Mouse (Mus musculus): ENCODE data around the gene Gpr15. TPM values are rescaled to one million over a fixed set of nuclear protein-coding genes. Genes with fewer than 3 reads are reported as not detected.

Gene Gpr15
- polyA plus RNA-seq, 1 experiment, result not detected

GRCm38 (mm10) chr16:58738205-58738604 lies 19.3 kb upstream of the Gpr15 start:
- 81% methylated on average over 4 of the region's 4 CpGs for WGBS
- Histone ChIP-seq H3K4me3 (ENCODE audit: low read depth, low read length) (no peak overlapping the region), H3K27ac (ENCODE audit: insufficient read depth, low read depth, low read length) (no peak overlapping the region), H3K27me3 (ENCODE audit: control insufficient read depth, insufficient read depth, low read length) (no peaks in the 10 kb centered on the region), H3K36me3 (ENCODE audit: control insufficient read depth, insufficient read depth, low read length) (peaks cover 14% of the 10 kb centered on the region), H3K4me1 (ENCODE audit: control insufficient read depth, insufficient read depth, insufficient read length, low read length) (no peaks in the 10 kb centered on the region)
- TF ChIP-seq CTCF (IDR thresholded peaks at IDR 0.05; ENCODE audit: extremely low read depth, insufficient read length, insufficient replicate concordance, low read depth, low read length) (no peak), POLR2A (IDR thresholded peaks at IDR 0.05; ENCODE audit: low read depth, low read length) (no peak)

- Histone ChIP-seq H3K36me3 (ENCODE audit: control insufficient read depth, insufficient read depth, low read length) (peaks cover 21% of the 10 kb centered on the region), H3K4me1 (ENCODE audit: control insufficient read depth, insufficient read depth, insufficient read length, low read length) (no peaks in the 10 kb centered on the region), H3K27me3 (ENCODE audit: control insufficient read depth, insufficient read depth, low read length) (no peaks in the 10 kb centered on the region), H3K4me3 (ENCODE audit: low read depth, low read length) (peak overlapping the region; percentile 65), H3K27ac (ENCODE audit: insufficient read depth, low read depth, low read length) (peak overlapping the region; percentile 50; the same call in 1 of the 2 replicates)
- TF ChIP-seq CTCF (IDR thresholded peaks at IDR 0.05; ENCODE audit: extremely low read depth, insufficient read length, insufficient replicate concordance, low read depth, low read length) (no peak), POLR2A (IDR thresholded peaks at IDR 0.05; ENCODE audit: low read depth, low read length) (no peak)
- under 1% methylated on average over 31 of the region's 31 CpGs for WGBS
Measured at GRCm38 (mm10) chr16:58728176-58728671, 9.4 kb upstream of the Gpr15 start.

DNA sequence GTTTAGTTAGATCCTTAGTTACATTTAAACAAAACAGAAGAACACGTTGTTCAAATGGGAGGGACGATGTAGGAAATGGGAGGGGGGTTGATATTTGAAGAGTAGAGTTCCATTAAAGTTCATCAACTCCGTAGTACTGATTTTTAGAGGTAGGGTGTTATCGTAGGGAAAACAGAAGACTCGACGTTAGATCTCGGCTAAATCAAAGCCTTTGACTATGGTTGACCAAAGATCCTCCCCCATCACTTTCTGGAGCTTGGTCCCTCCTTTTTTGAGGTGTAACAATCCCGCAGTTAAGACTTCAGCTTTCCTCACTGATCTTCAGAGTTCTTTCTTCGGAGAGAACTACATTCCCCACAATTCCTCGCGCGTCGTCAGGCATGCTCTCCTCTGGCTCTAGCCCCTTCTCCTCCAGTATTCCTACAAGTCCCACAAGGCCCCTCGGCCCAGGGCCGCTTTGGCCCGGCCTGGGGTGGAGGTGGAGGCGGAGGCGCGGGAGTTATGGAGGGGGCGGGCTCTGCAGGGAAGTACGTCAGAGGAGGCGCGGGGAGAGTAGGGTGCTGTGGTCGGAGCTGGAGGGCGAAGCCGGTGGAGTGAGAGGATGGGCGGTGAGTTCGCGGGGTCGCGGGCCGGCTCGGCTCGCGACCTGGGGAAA lies 8.7 kb upstream of the Gpr15 start, which contains the start of gene Cldnd1:
Cldnd1 (plus strand) TSS at position 434 of the 655 bp plus-strand sequence.
- Histone ChIP-seq H3K27me3 (ENCODE audit: control insufficient read depth, insufficient read depth, low read length) (no peaks in the 10 kb centered on the region), H3K4me3 (ENCODE audit: low read depth, low read length) (peak within 1 kb of the TSS; percentile 65), H3K27ac (ENCODE audit: insufficient read depth, low read depth, low read length) (peak within 1 kb of the TSS; percentile 50; the same call in 1 of the 2 replicates), H3K36me3 (ENCODE audit: control insufficient read depth, insufficient read depth, low read length) (peaks cover 18% of the 10 kb centered on the region), H3K4me1 (ENCODE audit: control insufficient read depth, insufficient read depth, insufficient read length, low read length) (no peaks in the 10 kb centered on the region)
- TF ChIP-seq CTCF (IDR thresholded peaks at IDR 0.05; ENCODE audit: extremely low read depth, insufficient read length, insufficient replicate concordance, low read depth, low read length) (no peak), POLR2A (IDR thresholded peaks at IDR 0.05; ENCODE audit: low read depth, low read length) (peak; percentile 65; the same call in 1 of the 2 replicates)
- WGBS, result 1% methylated on average over 34 of the region's 35 CpGs

DNA sequence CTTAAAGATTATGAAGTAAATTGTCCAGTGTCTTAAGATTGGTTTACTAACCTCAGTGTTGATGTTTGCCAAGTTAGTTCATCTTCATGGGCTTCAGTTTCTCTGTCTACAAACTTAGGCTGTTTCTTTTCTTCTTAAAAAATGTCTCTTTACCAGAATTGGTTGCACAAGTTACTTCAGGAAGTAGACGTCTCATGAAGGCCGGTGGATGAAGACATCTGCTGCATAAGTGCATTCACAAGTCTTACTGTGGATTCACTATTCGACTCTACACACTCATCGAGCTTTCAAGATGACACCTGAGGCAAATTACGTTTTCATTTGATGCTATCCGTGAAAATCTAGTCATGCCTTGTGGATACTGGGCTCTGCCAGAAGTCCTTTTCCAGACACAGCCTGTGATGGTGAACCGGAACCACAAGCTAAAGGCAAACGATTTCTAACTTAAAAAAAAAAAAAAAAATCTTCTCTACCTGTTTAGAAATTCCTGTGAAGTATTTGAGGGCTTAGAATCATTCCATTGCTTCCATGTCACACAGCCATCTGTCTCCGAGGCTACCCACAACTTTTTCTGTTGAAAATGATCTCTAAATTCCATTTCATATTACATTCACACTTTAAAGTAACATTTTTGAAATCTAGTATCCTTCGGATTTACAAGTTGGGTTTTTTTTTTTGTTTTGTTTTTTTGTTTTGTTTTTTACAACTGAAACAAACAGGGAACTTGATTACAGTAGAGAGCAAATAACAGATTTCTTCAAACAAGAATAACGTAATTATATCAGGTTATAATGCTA lies 8.0 kb upstream of the Gpr15 start:
- no peak for TF ChIP-seq CTCF (IDR thresholded peaks at IDR 0.05; ENCODE audit: extremely low read depth, insufficient read length, insufficient replicate concordance, low read depth, low read length)
- no peak for TF ChIP-seq POLR2A (IDR thresholded peaks at IDR 0.05; ENCODE audit: low read depth, low read length)
- 59% methylated on average over 11 of the region's 11 CpGs for WGBS
- H3K4me3 ChIP-seq (ENCODE audit: low read depth, low read length), result no peak overlapping the region

DNA sequence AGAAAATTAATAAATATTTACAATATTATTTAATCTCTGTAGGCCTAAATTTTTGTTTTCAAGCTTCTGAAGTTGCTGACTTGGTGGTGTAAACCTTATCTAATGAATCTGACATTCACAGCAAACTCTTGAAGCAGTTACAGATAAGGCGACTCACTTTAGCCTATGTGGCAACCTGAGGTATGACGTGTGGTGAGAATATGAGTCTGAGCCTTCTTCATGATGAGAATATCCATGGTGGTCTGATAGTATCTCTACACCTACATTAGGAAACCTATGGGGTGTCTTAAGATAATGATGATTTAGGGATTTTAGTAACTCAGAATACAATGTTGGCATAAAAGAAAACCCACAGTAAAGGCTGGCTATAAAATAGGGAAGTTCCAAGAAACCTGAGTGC lies 3.4 kb upstream of the Gpr15 start:
- Histone ChIP-seq H3K4me1 (ENCODE audit: control insufficient read depth, insufficient read depth, insufficient read length, low read length) (no peaks in the 10 kb centered on the region; the same call in 1 of the 2 replicates), H3K27ac (ENCODE audit: insufficient read depth, low read depth, low read length) (no peak overlapping the region)
- WGBS, result 22% methylated on average over 2 of the region's 2 CpGs

More for the DNA sequence above, 8.0 kb upstream of the Gpr15 start:
- Histone ChIP-seq H3K36me3 (ENCODE audit: control insufficient read depth, insufficient read depth, low read length) (peaks cover 12% of the 10 kb centered on the region), H3K27ac (ENCODE audit: insufficient read depth, low read depth, low read length) (no peak overlapping the region), H3K27me3 (ENCODE audit: control insufficient read depth, insufficient read depth, low read length) (no peaks in the 10 kb centered on the region), H3K4me1 (ENCODE audit: control insufficient read depth, insufficient read depth, insufficient read length, low read length) (no peaks in the 10 kb centered on the region)

DNA sequence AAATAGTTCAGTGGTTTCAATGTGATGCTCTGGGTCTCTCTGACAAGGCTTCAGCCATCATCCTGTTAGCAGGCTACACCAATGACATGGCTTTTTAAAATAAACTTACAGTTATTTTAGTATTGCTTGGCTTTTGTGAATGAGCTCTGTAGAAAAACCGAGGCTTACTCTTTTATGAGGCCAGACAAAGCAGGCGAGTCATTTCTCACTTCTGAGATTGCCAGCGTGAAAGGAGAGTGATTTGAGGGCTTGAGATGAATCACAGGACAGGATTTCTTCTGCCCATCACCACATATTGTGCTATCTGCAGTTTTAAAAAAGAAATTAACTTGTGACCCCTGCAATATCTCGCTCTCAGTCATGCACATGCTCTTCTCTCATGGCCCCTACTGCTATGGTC lies 3.9 kb downstream of the Gpr15 start:
- Histone ChIP-seq H3K4me3 (ENCODE audit: low read depth, low read length) (no peak overlapping the region), H3K27ac (ENCODE audit: insufficient read depth, low read depth, low read length) (no peak overlapping the region), H3K36me3 (ENCODE audit: control insufficient read depth, insufficient read depth, low read length) (no peaks in the 10 kb centered on the region), H3K4me1 (ENCODE audit: control insufficient read depth, insufficient read depth, insufficient read length, low read length) (no peaks in the 10 kb centered on the region), H3K27me3 (ENCODE audit: control insufficient read depth, insufficient read depth, low read length) (no peaks in the 10 kb centered on the region)
- no peak for TF ChIP-seq CTCF (IDR thresholded peaks at IDR 0.05; ENCODE audit: extremely low read depth, insufficient read length, insufficient replicate concordance, low read depth, low read length)
- no peak for TF ChIP-seq POLR2A (IDR thresholded peaks at IDR 0.05; ENCODE audit: low read depth, low read length)
- WGBS, result 72% methylated on average over 4 of the region's 4 CpGs

More for the DNA sequence above, 3.4 kb upstream of the Gpr15 start:
- H3K36me3 ChIP-seq (ENCODE audit: control insufficient read depth, insufficient read depth, low read length), result no peaks in the 10 kb centered on the region
- H3K4me3 ChIP-seq (ENCODE audit: low read depth, low read length), result no peak overlapping the region
- TF ChIP-seq CTCF (IDR thresholded peaks at IDR 0.05; ENCODE audit: extremely low read depth, insufficient read length, insufficient replicate concordance, low read depth, low read length) (no peak), POLR2A (IDR thresholded peaks at IDR 0.05; ENCODE audit: low read depth, low read length) (no peak)
- H3K27me3 ChIP-seq (ENCODE audit: control insufficient read depth, insufficient read depth, low read length), result no peaks in the 10 kb centered on the region

- no peak overlapping the region for H3K27ac ChIP-seq (ENCODE audit: insufficient read depth, low read depth, low read length)
- H3K36me3 ChIP-seq (ENCODE audit: control insufficient read depth, insufficient read depth, low read length), result no peaks in the 10 kb centered on the region
- 57% methylated on average over 1 of the region's 1 CpGs for WGBS
- no peak overlapping the region for H3K4me3 ChIP-seq (ENCODE audit: low read depth, low read length)
- H3K4me1 ChIP-seq (ENCODE audit: control insufficient read depth, insufficient read depth, insufficient read length, low read length), result peaks cover 7% of the 10 kb centered on the region; the same call in 1 of the 2 replicates
- no peaks in the 10 kb centered on the region for H3K27me3 ChIP-seq (ENCODE audit: control insufficient read depth, insufficient read depth, low read length)
- TF ChIP-seq CTCF (IDR thresholded peaks at IDR 0.05; ENCODE audit: extremely low read depth, insufficient read length, insufficient replicate concordance, low read depth, low read length) (no peak), POLR2A (IDR thresholded peaks at IDR 0.05; ENCODE audit: low read depth, low read length) (no peak)
Measured at GRCm38 (mm10) chr16:58713128-58713527, 5.7 kb downstream of the Gpr15 start.
